11 mouse cellular contexts compared by ENCODE assay signal in the genomic region with DNA sequence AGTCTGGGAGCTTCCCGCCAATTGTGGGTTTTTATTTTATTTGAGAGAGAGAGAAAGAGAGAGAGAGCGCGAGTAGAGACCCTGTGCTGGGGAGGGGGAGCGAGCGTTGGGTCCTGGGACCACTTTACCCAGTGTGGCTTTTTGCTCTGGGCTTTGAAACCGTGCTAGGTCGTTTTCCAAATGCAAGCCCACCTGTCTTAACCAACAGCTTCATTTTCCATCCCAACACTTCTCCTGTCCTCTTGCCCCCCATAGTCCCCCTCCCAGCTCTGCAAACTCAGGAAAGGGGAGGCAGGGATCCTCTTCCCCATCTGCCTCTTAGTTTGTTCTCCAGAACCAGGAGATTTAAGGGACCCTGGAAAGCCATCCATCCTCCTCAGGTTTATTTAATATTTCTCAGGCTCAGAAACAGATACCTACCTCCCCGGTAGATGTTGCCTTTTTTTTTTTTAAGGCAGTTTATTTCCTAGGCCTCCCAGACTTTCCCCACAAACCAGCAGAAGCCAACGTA. TPM values are rescaled to one million over a fixed set of nuclear protein-coding genes. Genes with fewer than 3 reads are reported as not detected.
DNase-seq lines count a peak whose midpoint lies in the region; ATAC-seq and TF ChIP-seq lines count a peak whose summit lies in the region.
"Had no signal": no experiment of that assay in that cellular context is flagged by ENCODE, and none has a peak within 500 bp of the region (broad histone marks: within the 10 kb centered on the region; RNA-seq: fewer than 3 reads in every experiment).

No protein-coding gene starts in this region.

- no peaks in the 10 kb centered on the region for H3K79me2 ChIP-seq in heart, adult 2 months (replicated peaks; ENCODE audit: control insufficient read depth, insufficient read depth, low read length)

- TF ChIP-seq EP300 in heart, adult 2 months (IDR thresholded peaks at IDR 0.05; ENCODE audit: insufficient read depth, low read depth, low read length) = no peak
- TF ChIP-seq EP300 in stomach, postnatal 0 days (optimal IDR thresholded peaks at IDR 0.05) = no peak

- peak overlapping the region; percentile 60 for H3K27ac ChIP-seq in heart, adult 2 months
- H3K27ac ChIP-seq in neural tube, embryonic 11.5 days (ENCODE audit: low read depth, low read length) = peak overlapping the region; percentile 95
- H3K27ac ChIP-seq in limb, embryonic 11.5 days (replicated peaks; ENCODE audit: low read depth, low read length) = peak overlapping the region; percentile 68; the same call in 1 of the 2 replicates
- peak overlapping the region; percentile 84 for H3K27ac ChIP-seq in stomach, postnatal 0 days (replicated peaks)
- H3K27ac ChIP-seq: macrophage had no signal

- no peak overlapping the region; the same call in 1 of the 2 replicates for H3K4me3 ChIP-seq in heart, adult 2 months
- H3K4me3 ChIP-seq in neural tube, embryonic 11.5 days (ENCODE audit: low read depth, low read length) = peak overlapping the region; percentile 99
- peak overlapping the region; percentile 24 for H3K4me3 ChIP-seq in limb, embryonic 11.5 days (ENCODE audit: low read depth, low read length)
- peak overlapping the region; percentile 63 for H3K4me3 ChIP-seq in stomach, postnatal 0 days (ENCODE audit: low read depth, low read length)

- peaks cover 9% of the 10 kb centered on the region; the same call in 1 of the 2 replicates for H3K27me3 ChIP-seq in heart, adult 2 months (ENCODE audit: control insufficient read depth, insufficient read depth, low read length)
- no peaks in the 10 kb centered on the region for H3K27me3 ChIP-seq in neural tube, embryonic 11.5 days (ENCODE audit: control insufficient read depth, insufficient read depth, low read length)
- H3K27me3 ChIP-seq in limb, embryonic 11.5 days (ENCODE audit: control insufficient read depth, insufficient read depth, low read length) = peaks cover 26% of the 10 kb centered on the region
- H3K27me3 ChIP-seq in stomach, postnatal 0 days (ENCODE audit: control insufficient read depth, insufficient read depth, low read length) = no peaks in the 10 kb centered on the region

- TF ChIP-seq POLR2A in heart, adult 2 months (IDR thresholded peaks at IDR 0.05; ENCODE audit: insufficient read depth, low read depth, low read length) = no peak

- no peaks in the 10 kb centered on the region for H3K4me1 ChIP-seq in heart, adult 2 months (ENCODE audit: control insufficient read depth, insufficient read depth, low read length)
- peaks cover 12% of the 10 kb centered on the region for H3K4me1 ChIP-seq in neural tube, embryonic 11.5 days (ENCODE audit: control insufficient read depth, insufficient read depth, low read length)
- peaks cover 11% of the 10 kb centered on the region; the same call in 1 of the 2 replicates for H3K4me1 ChIP-seq in limb, embryonic 11.5 days (ENCODE audit: control insufficient read depth, insufficient read depth, low read length)
- H3K4me1 ChIP-seq in stomach, postnatal 0 days (replicated peaks; ENCODE audit: control insufficient read depth, insufficient read depth) = no peaks in the 10 kb centered on the region

- intact Hi-C loops in heart, adult 2 months (cut with DNase I) = loop anchor here (5.0 kb wide), 1 partner anchor 52 kb away; no protein-coding TSS in a partner anchor

- no peaks in the 10 kb centered on the region for H3K36me3 ChIP-seq in heart, adult 2 months (ENCODE audit: control insufficient read depth, insufficient read depth, low read length)
- peaks cover 3% of the 10 kb centered on the region for H3K36me3 ChIP-seq in neural tube, embryonic 11.5 days (ENCODE audit: control insufficient read depth, insufficient read depth, low read length)
- H3K36me3 ChIP-seq in limb, embryonic 11.5 days (ENCODE audit: control insufficient read depth, insufficient read depth, low read length) = no peaks in the 10 kb centered on the region
- no peaks in the 10 kb centered on the region for H3K36me3 ChIP-seq in stomach, postnatal 0 days (ENCODE audit: control insufficient read depth, insufficient read depth, low read length)

- WGBS in heart, adult 2 months = 21% methylated on average over 9 of the region's 9 CpGs
- under 1% methylated on average over 9 of the region's 9 CpGs for WGBS in neural tube, embryonic 11.5 days
- 4% methylated on average over 9 of the region's 9 CpGs for WGBS in limb, embryonic 11.5 days
- 19% methylated on average over 9 of the region's 9 CpGs for WGBS in stomach, postnatal 0 days

- no peaks in the 10 kb centered on the region for H3K9me3 ChIP-seq in neural tube, embryonic 11.5 days (ENCODE audit: control insufficient read depth, low read length)
- no peaks in the 10 kb centered on the region for H3K9me3 ChIP-seq in limb, embryonic 11.5 days (ENCODE audit: control insufficient read depth, low read length)
- H3K9me3 ChIP-seq in stomach, postnatal 0 days (ENCODE audit: control insufficient read depth, low read length) = no peaks in the 10 kb centered on the region

- no peak overlapping the region for H3K9ac ChIP-seq in heart, adult 2 months (ENCODE audit: low read depth, low read length)
- H3K9ac ChIP-seq in neural tube, embryonic 11.5 days (ENCODE audit: low read length) = peak overlapping the region; percentile 100
- peak overlapping the region; percentile 60 for H3K9ac ChIP-seq in limb, embryonic 11.5 days (ENCODE audit: low read length)
- peak overlapping the region; percentile 64 for H3K9ac ChIP-seq in stomach, postnatal 0 days (ENCODE audit: low read length)

- H3K4me2 ChIP-seq in neural tube, embryonic 11.5 days (ENCODE audit: low read depth) = peak overlapping the region; percentile 95
- H3K4me2 ChIP-seq in limb, embryonic 11.5 days (ENCODE audit: low read depth, severe bottlenecking) = peak overlapping the region; percentile 72
- H3K4me2 ChIP-seq in stomach, postnatal 0 days (replicated peaks; ENCODE audit: low read depth) = peak overlapping the region; percentile 72

- no peak for DNase-seq in heart, adult 2 months
- no peak for DNase-seq in heart, adult 8-10 months (ENCODE audit: low spot score)
- no peak for DNase-seq in neural tube, embryonic 11.5 days (ENCODE audit: low spot score)
- no peak for DNase-seq in neural tube, embryonic 10.5 days (ENCODE audit: extremely low spot score, low spot score)
- no peak for DNase-seq in limb, embryonic 11.5 days (ENCODE audit: low spot score)
- DNase-seq in stomach, postnatal 0 days (ENCODE audit: low spot score) = no peak
- no peak for DNase-seq in urinary bladder, adult 2 months (ENCODE audit: low spot score)
- no peak for DNase-seq in cerebellum, postnatal 25 days
- DNase-seq: adrenal gland, adult 8-10 months had no signal

- TF ChIP-seq CTCF in heart, adult 2 months (IDR thresholded peaks at IDR 0.05) = no peak
- TF ChIP-seq CTCF in stomach, postnatal 0 days (IDR thresholded peaks at IDR 0.05; ENCODE audit: low read depth) = no peak

- no peak for ATAC-seq in neural tube, embryonic 11.5 days (ENCODE audit: insufficient read depth, low FRiP score, low TSS enrichment)
- ATAC-seq in limb, embryonic 11.5 days (ENCODE audit: insufficient number of reproducible peaks, low FRiP score, low TSS enrichment, low read depth) = no peak
- ATAC-seq in stomach, postnatal 0 days (ENCODE audit: low FRiP score, low TSS enrichment) = no peak

RNA-seq across cellular contexts. Expression of a gene that starts 4.5 kb away (rescaled TPM):
- total RNA-seq in heart, adult 2 months (2021) = under 1 TPM; 0.23 to 0.68 TPM
- polyA plus RNA-seq in heart, adult 2 months (2012; rRNA removed) = 0.91 and 1.4 TPM in 2 replicates
- under 1 TPM; 0.38 to 0.80 (median 0.64) TPM for total RNA-seq in heart, adult 8-10 months (2022)
- polyA plus RNA-seq in neural tube, embryonic 11.5 days (2014; fragmentation: Nextera tagmentation; extraction: Ambion mirVana) = 88.2 and 89.0 TPM in 2 replicates
- polyA plus RNA-seq in limb, embryonic 11.5 days (2014; fragmentation: Nextera tagmentation; extraction: Ambion mirVana) = 7.5 and 10.7 TPM in 2 replicates
- 12.2 and 13.4 TPM in 2 replicates for polyA plus RNA-seq in stomach, postnatal 0 days (2015; fragmentation: Nextera tagmentation; extraction: Ambion mirVana)
- polyA plus RNA-seq in urinary bladder, adult 2 months (2012; rRNA removed) = 14.3 and 18.1 TPM in 2 replicates
- total RNA-seq: common myeloid progenitor, adult 5-6 weeks had no signal
- polyA plus RNA-seq: macrophage had no signal

RNA-seq across cellular contexts. Expression of a gene that starts 10.7 kb away (rescaled TPM):
- not detected for total RNA-seq in heart, adult 2 months (2021)
- not detected in 2 replicates for polyA plus RNA-seq in heart, adult 2 months (2012; rRNA removed)
- total RNA-seq in heart, adult 8-10 months (2022) = not detected
- polyA plus RNA-seq in neural tube, embryonic 11.5 days (2014; fragmentation: Nextera tagmentation; extraction: Ambion mirVana) = 15.7 and 17.2 TPM in 2 replicates
- 0.58 TPM in 1 of 2 replicates, not detected in the other for polyA plus RNA-seq in limb, embryonic 11.5 days (2014; fragmentation: Nextera tagmentation; extraction: Ambion mirVana)
- polyA plus RNA-seq in stomach, postnatal 0 days (2015; fragmentation: Nextera tagmentation; extraction: Ambion mirVana) = 0.06 TPM in 1 of 2 replicates, not detected in the other
- 0.16 and 0.17 TPM in 2 replicates for polyA plus RNA-seq in urinary bladder, adult 2 months (2012; rRNA removed)
- total RNA-seq: adrenal gland, adult 8-10 months; common myeloid progenitor, adult 5-6 weeks had no signal
- polyA plus RNA-seq: macrophage had no signal

RNA-seq across cellular contexts. Expression of a gene that starts 31.7 kb away (rescaled TPM):
- total RNA-seq in heart, adult 2 months (2021) = under 1 TPM; 0.23 to 0.30 TPM
- polyA plus RNA-seq in heart, adult 2 months (2012; rRNA removed) = 0.64 and 0.82 TPM in 2 replicates
- under 1 TPM; 0.25 to 0.37 (median 0.30) TPM for total RNA-seq in heart, adult 8-10 months (2022)
- 10.3 and 14.2 TPM in 2 replicates for polyA plus RNA-seq in neural tube, embryonic 11.5 days (2014; fragmentation: Nextera tagmentation; extraction: Ambion mirVana)
- polyA plus RNA-seq in limb, embryonic 11.5 days (2014; fragmentation: Nextera tagmentation; extraction: Ambion mirVana) = 0.68 and 0.78 TPM in 2 replicates
- polyA plus RNA-seq in stomach, postnatal 0 days (2015; fragmentation: Nextera tagmentation; extraction: Ambion mirVana) = 0.94 and 0.97 TPM in 2 replicates
- polyA plus RNA-seq in urinary bladder, adult 2 months (2012; rRNA removed) = 11.4 and 11.8 TPM in 2 replicates

RNA-seq across cellular contexts. Expression of a gene that starts 36.8 kb away (rescaled TPM):
- under 1 TPM; 0.63 to 0.75 TPM for total RNA-seq in heart, adult 2 months (2021)
- polyA plus RNA-seq in heart, adult 2 months (2012; rRNA removed) = 1.00 and 1.1 TPM in 2 replicates
- under 1 TPM; 0.35 to 0.63 (median 0.53) TPM for total RNA-seq in heart, adult 8-10 months (2022)
- 3.1 and 3.8 TPM in 2 replicates for polyA plus RNA-seq in neural tube, embryonic 11.5 days (2014; fragmentation: Nextera tagmentation; extraction: Ambion mirVana)
- 0.33 and 0.45 TPM in 2 replicates for polyA plus RNA-seq in limb, embryonic 11.5 days (2014; fragmentation: Nextera tagmentation; extraction: Ambion mirVana)
- polyA plus RNA-seq in stomach, postnatal 0 days (2015; fragmentation: Nextera tagmentation; extraction: Ambion mirVana) = 1.2 and 1.6 TPM in 2 replicates
- 6.8 and 7.6 TPM in 2 replicates for polyA plus RNA-seq in urinary bladder, adult 2 months (2012; rRNA removed)

RNA-seq across cellular contexts. Expression of a gene that starts 51.7 kb away (rescaled TPM):
- total RNA-seq in heart, adult 2 months (2021) = under 1 TPM in 1 of 2 experiments, not detected in 1; 0.18 TPM
- polyA plus RNA-seq in heart, adult 2 months (2012; rRNA removed) = 0.20 and 0.23 TPM in 2 replicates
- under 1 TPM in 1 of 4 experiments, not detected in 3; 0.11 TPM for total RNA-seq in heart, adult 8-10 months (2022)
- 49.0 and 49.1 TPM in 2 replicates for polyA plus RNA-seq in neural tube, embryonic 11.5 days (2014; fragmentation: Nextera tagmentation; extraction: Ambion mirVana)
- polyA plus RNA-seq in limb, embryonic 11.5 days (2014; fragmentation: Nextera tagmentation; extraction: Ambion mirVana) = 2.1 and 2.6 TPM in 2 replicates
- 7.5 and 8.2 TPM in 2 replicates for polyA plus RNA-seq in stomach, postnatal 0 days (2015; fragmentation: Nextera tagmentation; extraction: Ambion mirVana)
- polyA plus RNA-seq in urinary bladder, adult 2 months (2012; rRNA removed) = 5.8 and 7.4 TPM in 2 replicates
- total RNA-seq: common myeloid progenitor, adult 5-6 weeks had no signal
- polyA plus RNA-seq: macrophage had no signal

Comparison
In these comparisons a context has a peak if more than half of its experiments do, and no peak if none do; other contexts are left out.
1. RNA of a gene that starts 10.7 kb away (polyA plus RNA-seq): 15.7 to 17.2 TPM in neural tube, embryonic 11.5 days; 0.16 to 0.17 TPM in urinary bladder, adult 2 months, 0.06 TPM in stomach, postnatal 0 days, 0.58 TPM in limb, embryonic 11.5 days and not detected in heart, adult 2 months; every median in the first group is over 10 times any median in the second.
2. Peak in every context shown above with its lines, with median percentiles within 50 percentile points of each other: H3K27ac ChIP-seq and H3K4me2 ChIP-seq.